Mouse (Mus musculus) frontal cortex, adult (tissue): ENCODE results near the gene Rab11fip3.
"Not testable (repeated sequence)": the region's sequence is repeated elsewhere in the genome, so short reads cannot be mapped to it uniquely, and the experiment has no call there.

Source experiments
- ATAC-seq: cut with Nextera tagmentation; 2 replicates; pipeline ENCODE4 v1.9.2; 2017; ENCODE audit warnings: mild to moderate bottlenecking, moderate library complexity, mixed read lengths; ENCODE audit not compliant: low TSS enrichment

Gene Rab11fip3

GRCm38 (mm10) chr17:26040711-26041110 is 28.6 kb downstream of the Rab11fip3 start:
- ATAC-seq, result not testable (repeated sequence)

GRCm38 (mm10) chr17:26032037-26032436 is 37.3 kb downstream of the Rab11fip3 start:
- ATAC-seq, result peak; percentile 15; the same call in 1 of the 2 replicates

GRCm38 (mm10) chr17:26031583-26031982 is 37.8 kb downstream of the Rab11fip3 start:
- ATAC-seq, result peak; percentile 75; the same call in 1 of the 2 replicates

GRCm38 (mm10) chr17:26028261-26028660 is 41.1 kb downstream of the Rab11fip3 start:
- no peak for ATAC-seq

GRCm38 (mm10) chr17:26024674-26025073 is 44.7 kb downstream of the Rab11fip3 start:
- no peak for ATAC-seq

- no peak for ATAC-seq
Observed at GRCm38 (mm10) chr17:26023966-26024365, 45.4 kb downstream of the Rab11fip3 start.

GRCm38 (mm10) chr17:26023181-26023580 is 46.2 kb downstream of the Rab11fip3 start:
- no peak for ATAC-seq

GRCm38 (mm10) chr17:26021728-26022341 is 47.5 kb downstream of the Rab11fip3 start:
- no peak for ATAC-seq

GRCm38 (mm10) chr17:26020848-26021347 is 48.5 kb downstream of the Rab11fip3 start:
- no peak for ATAC-seq

- no peak for ATAC-seq
Observed at GRCm38 (mm10) chr17:26018388-26018787, 51.0 kb downstream of the Rab11fip3 start.

- ATAC-seq, result 0 out of 2 replicates have a peak, but pooled peaks have one; percentile 47
Observed at GRCm38 (mm10) chr17:26017949-26018348, 51.4 kb downstream of the Rab11fip3 start.

GRCm38 (mm10) chr17:26017021-26017420 is 52.3 kb downstream of the Rab11fip3 start:
- ATAC-seq, result no peak

- 0 out of 2 replicates have a peak, but pooled peaks have one; percentile 15 for ATAC-seq
Observed at GRCm38 (mm10) chr17:26013711-26014110, 55.6 kb downstream of the Rab11fip3 start.

- peak; percentile 45; the same call in 1 of the 2 replicates for ATAC-seq
Observed at GRCm38 (mm10) chr17:26011841-26012460, 57.4 kb downstream of the Rab11fip3 start.

- ATAC-seq, result peak; percentile 69
Observed at GRCm38 (mm10) chr17:26009540-26009939, 59.8 kb downstream of the Rab11fip3 start.

GRCm38 (mm10) chr17:26008787-26009186 is 60.6 kb downstream of the Rab11fip3 start:
- ATAC-seq, result no peak

- ATAC-seq, result no peak
Observed at GRCm38 (mm10) chr17:26008331-26008730, 61.0 kb downstream of the Rab11fip3 start.

GRCm38 (mm10) chr17:26007646-26008045 is 61.7 kb downstream of the Rab11fip3 start:
- no peak for ATAC-seq

- ATAC-seq, result no peak
Observed at GRCm38 (mm10) chr17:26005731-26006450, 63.5 kb downstream of the Rab11fip3 start.

- ATAC-seq, result no peak
Observed at GRCm38 (mm10) chr17:26004711-26005110, 64.6 kb downstream of the Rab11fip3 start.

- ATAC-seq, result no peak
Observed at GRCm38 (mm10) chr17:26003864-26004263, 65.5 kb downstream of the Rab11fip3 start.

- ATAC-seq, result no peak
Observed at GRCm38 (mm10) chr17:25998425-25998824, 70.9 kb downstream of the Rab11fip3 start.
